Mouse (Mus musculus) hindbrain, postnatal 0 days (tissue): ENCODE results near the gene Dnah6. TPM values are rescaled to one million over a fixed set of nuclear protein-coding genes. Genes with fewer than 3 reads are reported as not detected.

Source experiments
- ATAC-seq: fragments of 200-750 bp; cut with Nextera tagmentation; 2 replicates; pipeline ENCODE4 v1.8.0; 2017; ENCODE audit warnings: mild to moderate bottlenecking, moderate TSS enrichment, moderate library complexity
- DNase-seq: peaks from one replicate; pipeline ENCODE4 v3.0.0-alpha.2; 2015; ENCODE audit warnings: low spot score
- H3K27ac ChIP-seq: fragments of 300-500 bp; sonication (generic); 2 replicates; pipeline ENCODE4 v1.5.1; 2014; ENCODE audit warnings: mild to moderate bottlenecking
- H3K27me3 ChIP-seq: fragments of 300-500 bp; sonication (generic); 2 replicates; pipeline ENCODE4 v1.6.1; 2014; ENCODE audit warnings: low read length, mixed read lengths; ENCODE audit not compliant: insufficient read depth
- H3K36me3 ChIP-seq: fragments of 300-500 bp; sonication (generic); 2 replicates; pipeline ENCODE4 v1.6.1; 2014; ENCODE audit warnings: low read length, mixed read lengths; ENCODE audit not compliant: insufficient read depth
- H3K4me1 ChIP-seq: fragments of 300-500 bp; sonication (generic); 2 replicates; pipeline ENCODE4 v1.6.1; 2014; ENCODE audit warnings: antibody characterized with exemption, low read length, mixed read lengths; ENCODE audit not compliant: insufficient read depth
- H3K4me2 ChIP-seq: fragments of 300-500 bp; sonication (generic); 2 replicates; pipeline ENCODE4 v1.6.1; 2014; ENCODE audit warnings: low read depth, mild to moderate bottlenecking, low read length, moderate library complexity, mixed read lengths
- H3K4me3 ChIP-seq: fragments of 300-500 bp; sonication (generic); 2 replicates; pipeline ENCODE4 v1.5.1; 2014; ENCODE audit warnings: low read length
- H3K9ac ChIP-seq: fragments of 300-500 bp; sonication (generic); replicated peaks from 2 replicates; pipeline ENCODE4 v1.6.1; 2014; ENCODE audit warnings: mild to moderate bottlenecking, low read length, moderate library complexity, mixed read lengths
- H3K9me3 ChIP-seq: fragments of 300-500 bp; sonication (generic); 2 replicates; pipeline ENCODE4 v1.6.1; 2016; ENCODE audit warnings: low read length, mixed read lengths
- CTCF ChIP-seq: IDR thresholded peaks from 2 replicates; pipeline ENCODE4 v1.5.1; 2016; ENCODE audit warnings: antibody characterized with exemption, control low read depth, low read depth
- WGBS: fragments of 180-500 bp; shearing (Covaris S2); extraction: QIAGEN DNeasy Blood & Tissue Kit; methylation state at CpG from one replicate; pipeline ENCODE4 v1.1.7; 2014; 5-methylcytosine and 5-hydroxymethylcytosine counted together
- polyA plus RNA-seq: library from polyadenylated mRNA; unstranded; fragments of >200 nt; fragmentation: Nextera tagmentation; extraction: Ambion mirVana; gene quantifications from 2 replicates; pipeline ENCODE4 v1.2.1, GENCODE M21; 2015
- total RNA-seq: library from RNA; depleted of rRNA; stranded (reverse); fragments of >200 nt; gene quantifications from 2 replicates; pipeline ENCODE4 v1.2.3, GENCODE M21; 2014

The Dnah6 gene
- total and polyA plus RNA-seq, 2 experiments from 2014 or later, result 0.34 to 1.5 TPM

DNA sequence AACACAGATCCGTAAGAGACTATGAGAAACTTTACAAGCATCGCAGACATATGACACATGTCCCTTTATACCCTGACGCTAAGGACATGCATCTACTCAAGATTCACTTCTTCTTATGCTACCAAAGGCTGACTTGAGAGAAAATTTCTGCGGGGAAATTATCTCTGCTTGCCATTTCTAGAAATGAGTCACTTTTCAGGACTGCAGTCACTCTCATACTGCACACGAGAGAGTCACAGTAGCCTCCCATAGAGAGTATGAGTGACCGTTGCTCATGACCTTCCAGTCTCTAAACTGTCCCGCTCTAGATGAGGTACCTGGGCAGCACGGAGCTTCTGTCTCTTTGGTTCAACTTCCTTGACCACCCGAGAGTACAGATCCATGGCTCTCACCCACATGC lies 138.9 kb downstream of the Dnah6 start:
- WGBS, result 96% methylated on average over 9 of the region's 9 CpGs
- no peak for ATAC-seq
- no peak for DNase-seq
- Histone ChIP-seq H3K36me3 (no peaks in the 10 kb centered on the region), H3K4me2 (no peak overlapping the region), H3K4me3 (no peak overlapping the region), H3K27ac (no peak overlapping the region), H3K27me3 (no peaks in the 10 kb centered on the region), H3K9me3 (peaks cover 4% of the 10 kb centered on the region; the same call in 1 of the 2 replicates), H3K9ac (no peak overlapping the region), H3K4me1 (no peaks in the 10 kb centered on the region)
- no peak for TF ChIP-seq CTCF

DNA sequence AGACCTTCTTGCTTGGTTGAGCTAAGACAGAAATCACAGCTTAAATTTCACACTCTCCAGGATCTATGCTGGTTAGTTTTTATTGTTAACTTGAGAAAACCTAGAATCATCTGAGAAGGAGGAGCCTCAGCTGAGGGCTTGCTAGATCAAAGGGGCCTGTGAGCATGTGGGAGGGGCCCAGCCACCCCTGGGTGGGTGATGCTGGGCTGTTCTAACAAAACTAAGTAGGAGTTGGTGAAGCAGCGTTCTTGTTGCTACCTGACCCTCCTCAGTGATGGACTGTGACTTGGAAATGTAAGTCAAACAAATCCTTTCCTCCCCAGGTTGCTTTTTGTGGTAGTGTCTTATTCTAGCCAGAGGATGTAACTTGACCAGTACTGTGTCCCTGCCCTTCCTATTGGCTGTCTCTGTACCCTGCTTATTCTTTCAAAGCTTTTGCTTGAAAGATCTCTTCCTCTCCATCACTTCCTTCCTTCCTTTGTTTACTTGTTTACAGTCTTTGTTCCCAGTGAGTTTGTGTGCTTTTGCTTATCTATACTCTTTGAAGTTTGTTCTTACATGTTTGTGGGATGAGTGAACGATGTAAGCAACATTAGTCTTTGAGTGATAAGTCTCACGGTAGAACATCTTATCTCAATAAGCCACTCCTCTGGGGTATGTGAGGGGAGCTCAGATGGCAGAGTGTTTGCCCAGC lies 149.2 kb downstream of the Dnah6 start:
- WGBS, result 80% methylated on average over 3 of the region's 3 CpGs
- H3K4me2 ChIP-seq, result no peak overlapping the region
- no peaks in the 10 kb centered on the region for H3K4me1 ChIP-seq
- no peak overlapping the region for H3K27ac ChIP-seq
- H3K9me3 ChIP-seq, result 0 out of 2 replicates have a peak, but pooled peaks cover under 1% of the 10 kb centered on the region
- DNase-seq (no peak), ATAC-seq (no peak)
- no peaks in the 10 kb centered on the region for H3K36me3 ChIP-seq
- H3K9ac ChIP-seq, result no peak overlapping the region
- H3K4me3 ChIP-seq, result no peak overlapping the region
- TF ChIP-seq CTCF, result no peak
- no peaks in the 10 kb centered on the region for H3K27me3 ChIP-seq

DNA sequence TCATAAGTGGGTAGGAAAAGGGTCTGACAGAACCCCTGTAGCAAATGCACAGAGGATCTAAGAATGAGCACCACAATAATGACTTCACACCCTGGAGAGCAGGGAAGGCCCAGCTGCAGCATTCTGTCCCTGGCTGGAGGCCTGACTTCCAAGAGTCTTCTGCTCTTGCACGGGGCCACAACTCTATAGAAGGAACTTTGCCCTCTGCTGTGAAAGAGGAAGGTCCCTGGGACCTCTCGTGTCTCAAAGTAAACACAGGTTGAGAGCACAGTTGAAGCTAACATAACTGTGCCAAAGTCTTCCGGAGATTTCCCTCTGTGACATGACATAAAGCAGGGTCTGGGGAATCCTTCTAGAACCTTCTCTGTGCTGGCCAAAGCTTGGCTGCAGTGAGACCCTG lies 150.2 kb downstream of the Dnah6 start:
- Histone ChIP-seq H3K4me3 (no peak overlapping the region), H3K4me2 (no peak overlapping the region), H3K27me3 (no peaks in the 10 kb centered on the region), H3K4me1 (no peaks in the 10 kb centered on the region), H3K9ac (no peak overlapping the region), H3K9me3 (no peaks in the 10 kb centered on the region), H3K36me3 (no peaks in the 10 kb centered on the region), H3K27ac (no peak overlapping the region)
- no peak for TF ChIP-seq CTCF
- ATAC-seq, result no peak
- no peak for DNase-seq
- 77% methylated on average over 3 of the region's 3 CpGs for WGBS

DNA sequence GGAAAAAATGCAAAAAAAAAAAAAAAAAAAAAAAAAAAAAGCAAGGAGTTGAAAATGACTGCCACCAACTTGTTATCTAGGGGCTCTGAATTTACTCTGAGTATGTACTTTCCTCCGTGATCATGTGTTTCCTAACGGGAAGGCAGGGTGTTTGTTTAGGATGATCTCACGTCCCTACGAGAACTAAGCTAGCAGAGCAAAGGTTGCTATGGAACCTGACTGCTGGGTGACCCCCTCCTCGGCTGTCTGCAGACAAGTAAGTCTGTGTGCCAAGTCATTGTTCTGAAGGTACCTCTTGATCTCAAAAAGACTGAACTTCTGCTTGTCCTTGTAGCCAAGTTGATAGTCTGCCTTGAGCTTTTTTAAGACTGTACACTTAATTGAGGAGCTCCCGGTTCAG lies 150.8 kb downstream of the Dnah6 start:
- ATAC-seq, result no peak
- DNase-seq, result no peak

DNA sequence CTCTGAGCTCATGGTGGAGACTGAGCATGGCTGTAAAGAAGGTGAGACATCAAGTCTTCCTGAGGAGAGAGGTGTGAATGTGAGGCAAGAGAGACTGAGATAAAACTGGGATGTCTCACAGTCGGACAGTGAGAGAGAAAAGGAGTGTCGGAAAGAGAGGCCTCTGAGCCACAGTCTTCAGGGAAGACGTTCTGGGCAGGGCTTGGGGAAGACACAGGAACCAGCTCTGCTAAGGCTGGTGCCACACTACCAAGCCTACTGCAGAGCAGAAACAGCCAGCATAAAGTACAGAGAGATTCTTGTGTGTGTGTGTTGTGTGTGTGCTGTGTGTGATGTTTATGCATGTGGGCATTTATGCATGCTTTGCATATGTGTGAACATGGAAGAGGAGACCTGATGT lies 156.9 kb downstream of the Dnah6 start:
- Histone ChIP-seq H3K27ac (no peak overlapping the region), H3K27me3 (no peaks in the 10 kb centered on the region), H3K36me3 (no peaks in the 10 kb centered on the region), H3K4me1 (no peaks in the 10 kb centered on the region), H3K4me3 (no peak overlapping the region), H3K9me3 (no peaks in the 10 kb centered on the region), H3K4me2 (no peak overlapping the region), H3K9ac (no peak overlapping the region)
- ATAC-seq, result no peak
- no peak for DNase-seq
- WGBS, result 89% methylated on average over 3 of the region's 3 CpGs
- TF ChIP-seq CTCF, result no peak

More for the DNA sequence above, 150.8 kb downstream of the Dnah6 start:
- Histone ChIP-seq H3K4me3 (no peak overlapping the region), H3K27ac (no peak overlapping the region), H3K27me3 (no peaks in the 10 kb centered on the region), H3K36me3 (no peaks in the 10 kb centered on the region), H3K4me2 (no peak overlapping the region), H3K9ac (no peak overlapping the region), H3K9me3 (no peaks in the 10 kb centered on the region), H3K4me1 (no peaks in the 10 kb centered on the region)
- WGBS, result 69% methylated on average over 6 of the region's 6 CpGs
- no peak for TF ChIP-seq CTCF

DNA sequence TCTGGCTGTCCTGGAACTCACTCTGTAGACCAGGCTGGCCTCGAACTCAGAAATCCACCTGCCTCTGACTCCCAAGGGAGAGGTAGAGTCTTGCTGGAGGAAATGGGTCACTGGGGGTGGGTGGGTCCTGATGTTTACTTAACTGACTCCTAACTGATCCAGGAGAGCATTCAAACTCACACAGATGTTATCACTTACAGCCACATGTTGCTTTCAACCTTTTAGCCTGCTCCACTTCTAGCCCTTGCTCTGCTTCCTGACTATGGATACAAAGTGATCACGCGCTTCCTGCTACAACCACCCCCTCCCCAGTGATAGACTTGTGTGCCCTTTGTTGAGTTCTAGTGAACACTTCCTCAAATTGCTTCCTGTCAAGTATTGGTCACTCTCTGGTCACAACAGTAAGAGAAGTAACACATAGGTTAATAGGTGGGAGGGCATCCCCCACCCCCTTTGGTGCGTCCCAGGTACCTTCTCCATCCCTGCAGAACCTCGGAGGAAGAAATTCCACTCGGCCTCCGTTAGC lies 161.8 kb downstream of the Dnah6 start:
- TF ChIP-seq CTCF, result no peak
- DNase-seq (no peak), ATAC-seq (no peak)
- no peaks in the 10 kb centered on the region for H3K9me3 ChIP-seq
- H3K4me1 ChIP-seq, result no peaks in the 10 kb centered on the region
- WGBS, result 89% methylated on average over 7 of the region's 7 CpGs
- no peak overlapping the region for H3K9ac ChIP-seq
- H3K27me3 ChIP-seq, result no peaks in the 10 kb centered on the region
- no peaks in the 10 kb centered on the region for H3K36me3 ChIP-seq
- H3K4me2 ChIP-seq, result no peak overlapping the region
- no peak overlapping the region for H3K27ac ChIP-seq
- H3K4me3 ChIP-seq, result no peak overlapping the region

DNA sequence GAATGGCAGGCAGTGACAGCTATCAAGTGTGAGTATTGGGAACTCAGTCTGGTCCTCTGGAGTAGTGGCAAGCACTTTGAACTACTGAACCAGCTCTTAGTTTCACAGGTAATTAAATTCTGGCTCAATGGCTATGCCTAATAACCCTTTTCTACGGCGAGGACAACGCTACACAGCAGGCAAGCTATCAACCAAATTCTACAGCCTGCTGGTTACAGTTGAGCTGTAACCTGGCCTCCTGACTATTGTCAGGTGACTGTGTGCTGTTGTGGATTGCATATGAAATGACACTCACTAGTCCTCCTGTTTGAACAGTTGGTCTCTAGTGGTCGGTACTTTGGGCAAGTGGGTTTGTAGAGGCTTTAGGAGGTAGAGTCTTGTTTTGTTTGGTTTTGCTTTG lies 162.3 kb downstream of the Dnah6 start:
- H3K27me3 ChIP-seq, result no peaks in the 10 kb centered on the region
- ATAC-seq, result no peak
- H3K4me3 ChIP-seq, result no peak overlapping the region
- no peak overlapping the region for H3K27ac ChIP-seq
- 86% methylated on average over 4 of the region's 4 CpGs for WGBS
- DNase-seq, result no peak
- H3K4me2 ChIP-seq, result no peak overlapping the region
- H3K9ac ChIP-seq, result no peak overlapping the region
- H3K9me3 ChIP-seq, result no peaks in the 10 kb centered on the region
- no peaks in the 10 kb centered on the region for H3K36me3 ChIP-seq
- TF ChIP-seq CTCF, result no peak
- H3K4me1 ChIP-seq, result no peaks in the 10 kb centered on the region
